Comparison of ENCODE assay signal across 16 mouse cellular contexts in genomic region chr10:110903862-110904261, GRCm38 (mm10).
"Had no signal": no experiment of that assay in that cellular context is flagged by ENCODE, and none has a peak within 500 bp of the region (broad histone marks: within the 10 kb centered on the region; RNA-seq: fewer than 3 reads in every experiment).

No protein-coding gene starts in this region.

- H3K27ac ChIP-seq: neural tube, embryonic 13.5 days; neural tube, embryonic 15.5 days; stomach, embryonic 15.5 days; stomach, postnatal 0 days had no signal

- H3K4me3 ChIP-seq: neural tube, embryonic 13.5 days; neural tube, embryonic 15.5 days; stomach, embryonic 15.5 days had no signal

- DNase-seq: retina, postnatal 1 day; right cerebral cortex, adult 18-20 months; right cerebral cortex, postnatal 14 days; right cerebral cortex, postnatal 25 days; right cerebral cortex, postnatal 4 days; spleen, adult 18-20 months; thymus, adult 18-20 months; thymus, adult 2 months; thymus, postnatal 14 days; thymus, postnatal 25 days; thymus, postnatal 36 days; thymus, postnatal 4 days had no signal
